Mouse (Mus musculus) C2C12 (cell line): ENCODE data around the gene Lhx8.

Source experiments
- CTCF ChIP-seq: IDR thresholded peaks from one replicate; pipeline ENCODE4 v1.5.1; 2011; ENCODE audit not compliant: control insufficient read depth, insufficient read depth, insufficient read length
- USF1 ChIP-seq: IDR thresholded peaks from one replicate; pipeline ENCODE4 v1.6.1; 2011; ENCODE audit warnings: low read depth, mild to moderate bottlenecking, control low read depth, moderate library complexity

- TF ChIP-seq CTCF (no peak), USF1 (no peak)
Measured at GRCm38 (mm10) chr3:154300006-154300405, 30.5 kb downstream of the Lhx8 start.
